Mouse (Mus musculus) lung, embryonic 16.5 days (tissue): Measurements from ENCODE around the gene Higd1b. TPM values are rescaled to one million over a fixed set of nuclear protein-coding genes. Genes with fewer than 3 reads are reported as not detected.

ENCODE experiments used
- ATAC-seq: fragments of 200-750 bp; cut with Nextera tagmentation; 2 replicates; pipeline ENCODE4 v1.8.0; 2017; ENCODE audit warnings: low read depth, mild to moderate bottlenecking, moderate library complexity
- H3K27ac ChIP-seq: fragments of 300-500 bp; sonication (generic); 2 replicates; pipeline ENCODE4 v1.5.1; 2014; ENCODE audit warnings: mild to moderate bottlenecking, control low read depth, low read length
- H3K27me3 ChIP-seq: fragments of 300-500 bp; sonication (generic); 2 replicates; pipeline ENCODE4 v1.6.1; 2014; ENCODE audit warnings: low read depth, low read length, mixed read lengths; ENCODE audit not compliant: control insufficient read depth, insufficient read depth
- H3K36me3 ChIP-seq: fragments of 300-500 bp; sonication (generic); 2 replicates; pipeline ENCODE4 v1.6.1; 2014; ENCODE audit warnings: low read length; ENCODE audit not compliant: control insufficient read depth, insufficient read depth
- H3K4me1 ChIP-seq: fragments of 300-500 bp; sonication (generic); replicated peaks from 2 replicates; pipeline ENCODE4 v1.6.1; 2014; ENCODE audit warnings: low read length, mixed read lengths; ENCODE audit not compliant: control insufficient read depth, insufficient read depth
- H3K4me2 ChIP-seq: fragments of 300-500 bp; sonication (generic); 2 replicates; pipeline ENCODE4 v1.6.1; 2014; ENCODE audit warnings: low read depth, low read length, control low read depth
- H3K4me3 ChIP-seq: fragments of 300-500 bp; sonication (generic); 2 replicates; pipeline ENCODE4 v1.5.1; 2014; ENCODE audit warnings: mild to moderate bottlenecking, low read length, control low read depth
- H3K9ac ChIP-seq: fragments of 300-500 bp; sonication (generic); 2 replicates; pipeline ENCODE4 v1.6.1; 2014; ENCODE audit warnings: low read length, control low read depth
- H3K9me3 ChIP-seq: fragments of 300-500 bp; sonication (generic); 2 replicates; pipeline ENCODE4 v1.6.1; 2016; ENCODE audit warnings: low read length; ENCODE audit not compliant: control insufficient read depth
- WGBS: fragments of 180-500 bp; shearing (Covaris S2); extraction: QIAGEN DNeasy Blood & Tissue Kit; methylation state at CpG from one replicate; pipeline ENCODE4 v1.1.7; 2014; 5-methylcytosine and 5-hydroxymethylcytosine counted together
- polyA plus RNA-seq: library from polyadenylated mRNA; unstranded; fragments of >200 nt; fragmentation: Nextera tagmentation; extraction: Ambion mirVana; gene quantifications from 2 replicates; pipeline ENCODE4 v1.2.1, GENCODE M21; 2015

Gene Higd1b
- polyA plus RNA-seq, 1 experiment from 2014 or later = 51.5 TPM

- Histone ChIP-seq H3K4me2 (no peak overlapping the region), H3K36me3 (peaks cover 41% of the 10 kb centered on the region), H3K9ac (no peak overlapping the region), H3K27ac (no peak overlapping the region), H3K4me3 (no peak overlapping the region), H3K4me1 (no peaks in the 10 kb centered on the region), H3K27me3 (no peaks in the 10 kb centered on the region), H3K9me3 (no peaks in the 10 kb centered on the region)
- WGBS = 70% methylated on average over 6 of the region's 6 CpGs
- ATAC-seq = no peak
Observed at GRCm38 (mm10) chr11:102855941-102856340, 20.3 kb downstream of the Higd1b start.

DNA sequence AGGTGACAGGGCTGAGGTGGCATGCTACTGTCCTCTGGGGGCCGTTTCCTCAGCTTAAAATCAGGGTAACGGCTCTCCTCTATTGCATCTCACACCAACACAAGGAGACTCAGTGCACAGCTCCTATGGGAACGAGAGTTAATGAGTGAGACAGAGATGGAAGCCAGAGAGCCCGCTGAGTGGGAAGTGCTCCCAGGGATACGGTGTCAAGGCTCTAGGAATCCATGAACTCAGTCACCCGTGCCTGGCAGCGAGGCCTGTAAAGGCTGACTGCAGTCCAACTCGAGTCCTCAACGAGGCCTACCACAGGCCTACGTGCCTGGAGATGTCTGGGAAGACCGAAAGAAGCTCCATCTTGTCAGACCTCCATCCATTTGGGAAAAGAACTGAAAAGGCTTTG, 23.3 kb downstream of the Higd1b start:
- H3K36me3 ChIP-seq = peaks cover 45% of the 10 kb centered on the region
- no peaks in the 10 kb centered on the region for H3K27me3 ChIP-seq
- H3K27ac ChIP-seq = no peak overlapping the region
- H3K4me2 ChIP-seq = no peak overlapping the region
- WGBS = 92% methylated on average over 11 of the region's 11 CpGs
- no peaks in the 10 kb centered on the region for H3K4me1 ChIP-seq
- no peak for ATAC-seq
- no peaks in the 10 kb centered on the region for H3K9me3 ChIP-seq
- no peak overlapping the region for H3K4me3 ChIP-seq
- H3K9ac ChIP-seq = no peak overlapping the region

DNA sequence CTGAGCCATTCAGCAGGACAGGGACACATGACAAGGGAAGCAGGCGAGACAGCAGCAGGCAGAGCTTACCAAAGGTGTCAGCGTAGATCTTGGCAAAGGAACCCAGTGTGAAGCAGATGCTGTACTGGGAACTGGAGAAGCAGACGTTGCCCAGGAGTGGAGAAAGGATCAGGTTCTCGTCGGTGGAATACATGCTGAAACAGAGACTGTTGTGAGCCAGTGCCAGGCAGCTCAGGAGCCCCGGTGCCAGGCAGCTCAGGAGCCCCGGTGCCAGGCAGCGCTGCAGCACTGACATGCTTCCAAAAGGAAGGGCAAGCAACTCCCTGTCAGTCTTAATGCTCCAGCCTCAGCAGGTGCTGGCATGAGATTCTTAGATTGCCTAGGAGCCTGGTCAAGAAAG, 24.3 kb downstream of the Higd1b start:
- 90% methylated on average over 8 of the region's 8 CpGs for WGBS
- Histone ChIP-seq H3K4me1 (no peaks in the 10 kb centered on the region), H3K27me3 (no peaks in the 10 kb centered on the region), H3K4me2 (no peak overlapping the region), H3K36me3 (peaks cover 38% of the 10 kb centered on the region), H3K27ac (no peak overlapping the region), H3K4me3 (no peak overlapping the region), H3K9ac (no peak overlapping the region), H3K9me3 (no peaks in the 10 kb centered on the region)
- no peak for ATAC-seq

GRCm38 (mm10) chr11:102864272-102864671, 28.6 kb downstream of the Higd1b start:
- Histone ChIP-seq H3K9me3 (no peaks in the 10 kb centered on the region), H3K4me3 (no peak overlapping the region), H3K36me3 (peaks cover 38% of the 10 kb centered on the region), H3K27ac (no peak overlapping the region), H3K27me3 (no peaks in the 10 kb centered on the region), H3K4me2 (no peak overlapping the region), H3K9ac (no peak overlapping the region), H3K4me1 (no peaks in the 10 kb centered on the region)
- no peak for ATAC-seq
- 25% methylated on average over 4 of the region's 4 CpGs for WGBS

DNA sequence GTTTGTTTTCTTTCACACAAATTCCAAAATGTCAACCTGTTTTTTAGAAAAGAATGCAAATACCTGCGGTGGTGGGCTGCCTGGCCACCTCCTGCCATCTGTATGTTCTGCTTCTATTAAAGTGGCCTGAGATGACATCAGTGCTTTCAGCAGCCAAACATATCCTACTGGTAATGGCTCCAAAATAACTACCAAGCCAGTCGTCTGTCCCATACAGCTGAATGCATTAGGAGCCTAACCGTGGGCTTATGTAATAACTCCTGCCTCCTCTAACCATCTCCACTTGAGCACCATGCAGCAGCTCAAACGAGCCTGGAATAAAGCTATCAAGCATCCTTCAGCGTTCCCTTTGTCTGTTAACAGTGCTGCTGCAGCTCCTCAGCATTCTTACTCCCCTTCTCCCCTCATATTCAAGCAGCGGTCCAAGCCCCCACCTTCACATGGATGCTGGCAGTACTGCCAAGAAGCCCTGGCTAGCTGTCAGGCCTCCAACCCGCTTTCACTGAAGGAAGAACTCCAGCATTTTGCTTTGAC, 39.2 kb downstream of the Higd1b start:
- peaks cover 26% of the 10 kb centered on the region for H3K36me3 ChIP-seq
- peaks cover 7% of the 10 kb centered on the region for H3K4me1 ChIP-seq
- ATAC-seq = no peak
- H3K9me3 ChIP-seq = no peaks in the 10 kb centered on the region
- no peaks in the 10 kb centered on the region for H3K27me3 ChIP-seq
- no peak overlapping the region for H3K27ac ChIP-seq
- H3K4me2 ChIP-seq = no peak overlapping the region
- 86% methylated on average over 7 of the region's 7 CpGs for WGBS
- no peak overlapping the region for H3K9ac ChIP-seq
- no peak overlapping the region for H3K4me3 ChIP-seq

DNA sequence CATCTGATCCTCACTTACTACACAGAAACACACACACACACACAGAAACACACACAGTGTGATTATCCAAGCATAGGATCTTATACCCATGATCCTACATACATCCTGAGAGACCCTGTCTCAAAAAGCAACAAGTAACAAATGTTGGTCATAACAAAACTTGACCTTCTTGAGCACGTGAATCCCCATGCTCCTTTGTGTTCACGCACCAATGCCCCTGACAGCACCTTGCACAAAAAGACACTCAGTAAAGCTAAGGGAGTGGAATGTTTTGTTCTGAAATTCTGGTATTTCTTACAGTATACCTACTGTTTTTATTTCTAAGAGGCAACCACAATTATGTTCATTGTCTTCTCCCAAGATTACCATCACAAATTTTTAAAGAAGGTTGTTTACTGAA, 43.9 kb downstream of the Higd1b start:
- Histone ChIP-seq H3K27me3 (no peaks in the 10 kb centered on the region; the same call in 1 of the 2 replicates), H3K9me3 (no peaks in the 10 kb centered on the region), H3K4me3 (no peak overlapping the region), H3K4me1 (peaks cover 16% of the 10 kb centered on the region), H3K4me2 (peak overlapping the region; percentile 69; the same call in 1 of the 2 replicates), H3K9ac (no peak overlapping the region), H3K36me3 (peaks cover 16% of the 10 kb centered on the region), H3K27ac (no peak overlapping the region)
- no peak for ATAC-seq
- 75% methylated on average over 2 of the region's 2 CpGs for WGBS

DNA sequence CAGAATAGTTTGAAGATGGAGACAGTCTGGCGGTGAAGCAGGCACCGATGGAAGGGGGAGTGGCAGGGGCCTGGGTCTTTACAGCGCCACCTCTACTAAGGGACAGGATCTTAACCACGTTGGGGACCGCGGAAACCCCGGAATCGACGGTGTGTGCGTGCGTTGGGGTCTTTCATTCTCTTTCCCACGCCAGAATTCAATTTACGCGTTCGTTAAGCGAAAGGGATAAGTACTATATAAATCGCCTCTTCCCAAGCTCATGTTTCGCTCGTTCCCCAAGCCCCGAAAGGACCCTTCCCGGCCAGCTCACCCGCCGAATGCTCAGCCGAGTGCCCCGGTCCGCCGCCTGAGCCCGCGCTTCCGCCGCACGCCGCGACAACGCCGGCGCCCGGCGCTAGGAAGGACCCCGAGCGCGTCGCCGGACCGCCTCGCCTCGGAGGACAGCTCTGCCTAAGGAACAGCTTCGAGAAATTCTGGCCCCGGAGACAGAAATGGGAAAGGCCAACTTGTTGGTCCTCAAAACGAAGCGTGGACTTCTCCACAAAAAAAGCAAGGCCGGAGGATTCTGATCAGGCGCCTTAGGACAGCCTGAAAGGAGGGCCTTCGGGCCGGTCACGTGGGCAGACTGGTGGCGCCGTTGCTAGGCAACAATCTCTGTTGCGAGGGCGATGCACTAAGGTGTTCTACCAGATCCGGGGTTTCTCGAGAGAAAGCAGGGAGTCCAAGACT, 45.1 kb downstream of the Higd1b start, which contains the start of the genes Eftud2 and Ccdc103:
TSS of gene Eftud2 (minus strand) at position 401 of the 729 bp plus-strand sequence.
TSS of gene Ccdc103 (plus strand) at position 620 of the 729 bp plus-strand sequence.
- WGBS = under 1% methylated on average over 60 of the region's 62 CpGs
- Histone ChIP-seq H3K9me3 (no peaks in the 10 kb centered on the region), H3K4me2 (peak within 1 kb of the TSS; percentile 69), H3K4me1 (peaks cover 16% of the 10 kb centered on the region), H3K27ac (peak within 1 kb of the TSS; percentile 76), H3K27me3 (no peaks in the 10 kb centered on the region; the same call in 1 of the 2 replicates), H3K4me3 (peak within 1 kb of the TSS; percentile 90), H3K36me3 (peaks cover 10% of the 10 kb centered on the region), H3K9ac (peak within 1 kb of the TSS; percentile 87)
- peak; percentile 93 for ATAC-seq

- H3K27me3 ChIP-seq = no peaks in the 10 kb centered on the region; the same call in none of the 2 replicates
- 12% methylated on average over 13 of the region's 13 CpGs for WGBS
- H3K9me3 ChIP-seq = no peaks in the 10 kb centered on the region
- H3K4me1 ChIP-seq = peaks cover 16% of the 10 kb centered on the region
- H3K27ac ChIP-seq = no peak overlapping the region; the same call in 1 of the 2 replicates
- H3K4me3 ChIP-seq = peak overlapping the region; percentile 90
- peak; percentile 29; the same call in 1 of the 2 replicates for ATAC-seq
- peak overlapping the region; percentile 69 for H3K4me2 ChIP-seq
- H3K9ac ChIP-seq = peak overlapping the region; percentile 87
- H3K36me3 ChIP-seq = peaks cover 6% of the 10 kb centered on the region
Observed at GRCm38 (mm10) chr11:102881314-102882198, 45.9 kb downstream of the Higd1b start.
